ENCODE assay signal across 17 mouse cellular contexts in genomic region chr11:75562840-75563239, GRCm38 (mm10). TPM values are rescaled to one million over a fixed set of nuclear protein-coding genes. Genes with fewer than 3 reads are reported as not detected.
DNase-seq lines count a peak whose midpoint lies in the region; ATAC-seq and TF ChIP-seq lines count a peak whose summit lies in the region.
"Had no signal": no experiment of that assay in that cellular context is flagged by ENCODE, and none has a peak within 500 bp of the region (broad histone marks: within the 10 kb centered on the region; RNA-seq: fewer than 3 reads in every experiment).

No protein-coding gene starts in this region.

- H3K27me3 ChIP-seq in hindbrain, embryonic 13.5 days = no peaks in the 10 kb centered on the region
- H3K27me3 ChIP-seq in hindbrain, postnatal 0 days (ENCODE audit: insufficient read depth, low read length) = no peaks in the 10 kb centered on the region

- no peak for TF ChIP-seq CTCF in hindbrain, postnatal 0 days (IDR thresholded peaks at IDR 0.05; ENCODE audit: low read depth)

- no peak for DNase-seq in hindbrain, postnatal 0 days (ENCODE audit: low spot score)
- DNase-seq in A20 (ENCODE audit: low read depth, low spot score) (peak; percentile 49), NIH3T3 (ENCODE audit: low read depth) (peak; percentile 21)
- peak; percentile 84 to 88 for DNase-seq in cerebellum, postnatal 25 days
- DNase-seq in urinary bladder, adult 2 months (ENCODE audit: low spot score) = no peak
- DNase-seq in kidney, postnatal 36 days = no peak
- no peak for DNase-seq in lung, postnatal 25 days (ENCODE audit: low spot score)
- DNase-seq: lung, postnatal 14 days; right cerebral cortex, adult 18-20 months; thymus, adult 2 months had no signal

- H3K4me2 ChIP-seq in hindbrain, embryonic 13.5 days = no peak overlapping the region
- H3K4me2 ChIP-seq in hindbrain, postnatal 0 days (ENCODE audit: low read depth, low read length) = no peak overlapping the region
- H3K4me2 ChIP-seq: hindbrain, embryonic 14.5 days had no signal

- H3K4me3 ChIP-seq in hindbrain, embryonic 13.5 days = no peak overlapping the region
- H3K4me3 ChIP-seq in hindbrain, postnatal 0 days (ENCODE audit: low read length) = no peak overlapping the region
- H3K4me3 ChIP-seq: erythroblast, embryonic 14.5 days; left cerebral cortex, adult 2 months had no signal

- WGBS in hindbrain, embryonic 13.5 days = 89% methylated on average over 8 of the region's 8 CpGs
- WGBS in hindbrain, postnatal 0 days = 85% methylated on average over 8 of the region's 8 CpGs

- peaks cover 80% of the 10 kb centered on the region for H3K36me3 ChIP-seq in hindbrain, embryonic 13.5 days
- H3K36me3 ChIP-seq in hindbrain, postnatal 0 days (ENCODE audit: insufficient read depth, low read length) = peaks cover 24% of the 10 kb centered on the region; the same call in 1 of the 2 replicates

- H3K9me3 ChIP-seq in hindbrain, embryonic 13.5 days = no peaks in the 10 kb centered on the region
- no peaks in the 10 kb centered on the region for H3K9me3 ChIP-seq in hindbrain, postnatal 0 days (ENCODE audit: low read length)

- H3K9ac ChIP-seq in hindbrain, embryonic 13.5 days = 0 out of 2 replicates have a peak overlapping the region, but pooled peaks have one; percentile 39
- no peak overlapping the region for H3K9ac ChIP-seq in hindbrain, postnatal 0 days (replicated peaks; ENCODE audit: low read length)
- H3K9ac ChIP-seq: hindbrain, embryonic 14.5 days had no signal

- no peak for ATAC-seq in hindbrain, embryonic 13.5 days (ENCODE audit: low FRiP score)
- ATAC-seq in hindbrain, postnatal 0 days = no peak
- ATAC-seq: midbrain, embryonic 16.5 days had no signal

- peaks cover 4% of the 10 kb centered on the region; the same call in 1 of the 2 replicates for H3K4me1 ChIP-seq in hindbrain, embryonic 13.5 days (replicated peaks)
- no peaks in the 10 kb centered on the region for H3K4me1 ChIP-seq in hindbrain, postnatal 0 days (ENCODE audit: insufficient read depth, low read length)

- no peak overlapping the region for H3K27ac ChIP-seq in hindbrain, embryonic 13.5 days
- no peak overlapping the region for H3K27ac ChIP-seq in hindbrain, postnatal 0 days
- H3K27ac ChIP-seq: hindbrain, embryonic 14.5 days; kidney, postnatal 0 days; left cerebral cortex, adult 2 months had no signal

RNA-seq across cellular contexts. Expression of gene Pitpna, which starts 25.1 kb away (rescaled TPM):
- 94.8 and 101 TPM in 2 replicates for polyA plus RNA-seq in hindbrain, embryonic 13.5 days (2015; fragmentation: Nextera tagmentation; extraction: Ambion mirVana)
- 90.7 and 91.4 TPM in 2 replicates for total RNA-seq in hindbrain, postnatal 0 days (2014; rRNA removed)
- polyA plus RNA-seq in hindbrain, postnatal 0 days (2015; fragmentation: Nextera tagmentation; extraction: Ambion mirVana) = 95.9 and 109 TPM in 2 replicates
- polyA plus RNA-seq in urinary bladder, adult 2 months (2012; rRNA removed) = 148 and 178 TPM in 2 replicates

RNA-seq across cellular contexts. Expression of gene Slc43a2, which starts 31.3 kb away (rescaled TPM):
- polyA plus RNA-seq in hindbrain, embryonic 13.5 days (2015; fragmentation: Nextera tagmentation; extraction: Ambion mirVana) = 19.7 and 21.0 TPM in 2 replicates
- total RNA-seq in hindbrain, postnatal 0 days (2014; rRNA removed) = 31.3 and 36.2 TPM in 2 replicates
- polyA plus RNA-seq in hindbrain, postnatal 0 days (2015; fragmentation: Nextera tagmentation; extraction: Ambion mirVana) = 17.2 and 17.8 TPM in 2 replicates
- 11.3 and 12.5 TPM in 2 replicates for polyA plus RNA-seq in urinary bladder, adult 2 months (2012; rRNA removed)

RNA-seq across cellular contexts. Expression of gene Scarf1, which starts 49.5 kb away (rescaled TPM):
- 4.6 and 4.8 TPM in 2 replicates for polyA plus RNA-seq in hindbrain, embryonic 13.5 days (2015; fragmentation: Nextera tagmentation; extraction: Ambion mirVana)
- total RNA-seq in hindbrain, postnatal 0 days (2014; rRNA removed) = 3.3 and 3.7 TPM in 2 replicates
- 3.5 and 3.6 TPM in 2 replicates for polyA plus RNA-seq in hindbrain, postnatal 0 days (2015; fragmentation: Nextera tagmentation; extraction: Ambion mirVana)
- 4.9 and 6.4 TPM in 2 replicates for polyA plus RNA-seq in urinary bladder, adult 2 months (2012; rRNA removed)
- total RNA-seq: neutrophil, adult 5-6 weeks had no signal

RNA-seq across cellular contexts. Expression of gene Rilp, which starts 52.9 kb away (rescaled TPM):
- 1.4 and 1.5 TPM in 2 replicates for polyA plus RNA-seq in hindbrain, embryonic 13.5 days (2015; fragmentation: Nextera tagmentation; extraction: Ambion mirVana)
- total RNA-seq in hindbrain, postnatal 0 days (2014; rRNA removed) = 3.9 and 6.6 TPM in 2 replicates
- polyA plus RNA-seq in hindbrain, postnatal 0 days (2015; fragmentation: Nextera tagmentation; extraction: Ambion mirVana) = 7.3 and 7.6 TPM in 2 replicates
- polyA plus RNA-seq in urinary bladder, adult 2 months (2012; rRNA removed) = 6.4 and 7.2 TPM in 2 replicates
- total RNA-seq: neutrophil, adult 5-6 weeks had no signal

Comparison
In these comparisons a context has a peak if more than half of its experiments do, and no peak if none do; other contexts are left out.
1. DNase-seq: peak in A20 (single experiment), NIH3T3 (single experiment) and cerebellum, postnatal 25 days (2 of 2); none in hindbrain, postnatal 0 days (single experiment), urinary bladder, adult 2 months (single experiment), kidney, postnatal 36 days (0 of 2) and lung, postnatal 25 days (single experiment).